Mouse (Mus musculus) liver, embryonic 14.5 days (tissue): ENCODE measurements around the gene Ush2a.

Experiments used
- CTCF ChIP-seq: IDR thresholded peaks from 2 replicates; pipeline ENCODE4 v1.5.1; 2016; ENCODE audit warnings: antibody characterized with exemption, low read depth, control low read depth
- EP300 ChIP-seq: IDR thresholded peaks from 2 replicates; pipeline ENCODE4 v1.6.1; 2016; ENCODE audit warnings: antibody characterized with exemption, low read depth

GRCm38 (mm10) chr1:188674640-188675510 is 413.1 kb downstream of the Ush2a start:
- TF ChIP-seq CTCF (no peak), EP300 (no peak)
